Mouse (Mus musculus) forebrain, embryonic 10.5 days (tissue): ENCODE results near the gene Myo3a. TPM values are rescaled to one million over a fixed set of nuclear protein-coding genes. Genes with fewer than 3 reads are reported as not detected.

Experiments used
- microRNA-seq: library from miRNA; unstranded; fragments of <30 nt; microRNA quantifications from one replicate; pipeline ENCODE4, GENCODE M21; 2017
- polyA plus RNA-seq: library from polyadenylated mRNA; unstranded; fragments of >200 nt; fragmentation: Nextera tagmentation; extraction: Ambion mirVana; gene quantifications from 2 replicates; pipeline ENCODE4 v1.2.1, GENCODE M21; 2016

Myo3a gene
- polyA plus RNA-seq, 1 experiment from 2014 or later: not detected

Small RNAs within 50 kb of the gene (microRNA-seq; reads per million reads assigned to microRNA genes)
- gene Gm23636: not detected
- not detected for gene Mir3967
